Comparison of ENCODE assay signal across 11 mouse cellular contexts in the genomic region with DNA sequence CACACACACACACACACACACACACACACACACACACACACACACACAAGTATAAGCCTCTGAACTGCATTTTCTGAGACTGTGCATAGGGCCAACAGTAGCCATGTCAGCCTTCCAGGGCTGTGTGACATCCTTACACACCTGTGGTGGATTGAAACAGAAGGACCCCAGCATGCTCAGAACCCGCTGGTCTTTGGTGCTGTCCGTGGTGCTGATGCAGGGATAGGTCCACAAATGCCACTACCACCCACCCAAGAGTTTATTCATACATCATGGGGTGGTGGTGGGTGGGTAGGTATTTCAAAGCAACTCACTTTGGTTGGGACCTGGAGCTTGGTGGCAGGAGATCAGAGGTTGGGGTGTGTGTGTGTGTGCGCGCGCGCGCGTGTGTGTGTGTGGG. TPM values are rescaled to one million over a fixed set of nuclear protein-coding genes. Genes with fewer than 3 reads are reported as not detected.
DNase-seq lines count a peak whose midpoint lies in the region; ATAC-seq and TF ChIP-seq lines count a peak whose summit lies in the region.
"Had no signal": no experiment of that assay in that cellular context is flagged by ENCODE, and none has a peak within 500 bp of the region (broad histone marks: within the 10 kb centered on the region; RNA-seq: fewer than 3 reads in every experiment).

No protein-coding gene starts in this region.

- H3K9ac ChIP-seq in lung, embryonic 14.5 days = no peak overlapping the region
- H3K9ac ChIP-seq in kidney, embryonic 15.5 days = no peak overlapping the region
- H3K9ac ChIP-seq: forebrain, postnatal 0 days; liver, embryonic 14.5 days had no signal

- ATAC-seq in lung, embryonic 14.5 days (ENCODE audit: insufficient read depth) = no peak
- peak; percentile 62; the same call in 1 of the 2 replicates for ATAC-seq in megakaryocyte progenitor cell, adult 5-6 weeks (replicated peaks; ENCODE audit: poor library complexity)
- ATAC-seq in kidney, embryonic 15.5 days (replicated peaks; ENCODE audit: low FRiP score) = no peak
- ATAC-seq: forebrain, postnatal 0 days; hindbrain, embryonic 16.5 days had no signal

- no peak for TF ChIP-seq POLR2A in lung, adult 2 months (IDR thresholded peaks at IDR 0.05; ENCODE audit: borderline replicate concordance, extremely low read depth, low read depth, low read length)

- no peak overlapping the region for H3K4me2 ChIP-seq in lung, embryonic 14.5 days
- no peak overlapping the region for H3K4me2 ChIP-seq in kidney, embryonic 15.5 days

- TF ChIP-seq CTCF in lung, embryonic 14.5 days (IDR thresholded peaks at IDR 0.05; ENCODE audit: low read depth) = no peak
- no peak for TF ChIP-seq CTCF in lung, adult 2 months (IDR thresholded peaks at IDR 0.05; ENCODE audit: insufficient read depth, low read length)

- no peak overlapping the region for H3K4me3 ChIP-seq in lung, embryonic 14.5 days (ENCODE audit: low read depth, low read length)
- no peak overlapping the region for H3K4me3 ChIP-seq in lung, adult 2 months (replicated peaks; ENCODE audit: extremely low read depth, low read depth, low read length)
- no peak overlapping the region for H3K4me3 ChIP-seq in kidney, embryonic 15.5 days (replicated peaks)

- no peak overlapping the region for H3K27ac ChIP-seq in lung, embryonic 14.5 days (ENCODE audit: low read depth)
- no peak overlapping the region for H3K27ac ChIP-seq in kidney, embryonic 15.5 days
- H3K27ac ChIP-seq: liver, embryonic 14.5 days had no signal

- no peaks in the 10 kb centered on the region for H3K4me1 ChIP-seq in lung, embryonic 14.5 days (ENCODE audit: insufficient read depth)
- H3K4me1 ChIP-seq in lung, adult 2 months (ENCODE audit: control insufficient read depth, insufficient read depth, low read length) = no peaks in the 10 kb centered on the region
- H3K4me1 ChIP-seq in kidney, embryonic 15.5 days = peaks cover 10% of the 10 kb centered on the region

- H3K9me3 ChIP-seq in lung, embryonic 14.5 days (ENCODE audit: low read depth, low read length) = no peaks in the 10 kb centered on the region
- no peaks in the 10 kb centered on the region for H3K9me3 ChIP-seq in kidney, embryonic 15.5 days (replicated peaks)

- no peaks in the 10 kb centered on the region for H3K36me3 ChIP-seq in lung, embryonic 14.5 days (ENCODE audit: insufficient read depth)
- no peaks in the 10 kb centered on the region for H3K36me3 ChIP-seq in kidney, embryonic 15.5 days

- peak; percentile 68 for DNase-seq in adrenal gland, postnatal 14 days
- no peak for DNase-seq in adrenal gland, adult 18-20 months (ENCODE audit: low spot score in 2 of 2)
- DNase-seq in lung, embryonic 14.5 days = peak; percentile 87
- DNase-seq in lung, adult 2 months = no peak
- DNase-seq in c-Kit-positive CD71-negative TER-119-negative erythroid progenitor cells, embryonic 14.5 days (ENCODE audit: low read depth) = peak; percentile 34
- DNase-seq in frontal cortex, postnatal 10 days (ENCODE audit: low spot score in 2 of 2) = no peak
- DNase-seq: forebrain, postnatal 0 days had no signal

- H3K27me3 ChIP-seq in lung, embryonic 14.5 days (ENCODE audit: insufficient read depth, low read length) = peaks cover 79% of the 10 kb centered on the region
- peaks cover 96% of the 10 kb centered on the region for H3K27me3 ChIP-seq in kidney, embryonic 15.5 days

- WGBS in lung, embryonic 14.5 days = 9% methylated on average over 8 of the region's 8 CpGs
- under 1% methylated on average over 7 of the region's 8 CpGs for WGBS in lung, adult 2 months
- WGBS in kidney, embryonic 15.5 days = 0% methylated on average over 8 of the region's 8 CpGs

RNA-seq across cellular contexts. Expression of gene Cryba2, which starts 1.4 kb away (rescaled TPM):
- 0.44 and 1.2 TPM in 2 replicates for total RNA-seq in adrenal gland, postnatal 14 days (2021)
- under 1 TPM; 0.58 to 0.76 TPM for total RNA-seq in adrenal gland, adult 18-20 months (2021)
- polyA plus RNA-seq in lung, embryonic 14.5 days (2014; fragmentation: Nextera tagmentation; extraction: Ambion mirVana) = not detected in 2 replicates
- not detected in 2 replicates for polyA plus RNA-seq in lung, adult 2 months (2012; rRNA removed)
- not detected in 2 replicates for total RNA-seq in megakaryocyte progenitor cell, adult 5-6 weeks (2015)
- total RNA-seq in megakaryocyte progenitor cell, adult 5-6 weeks (2017) = not detected in 2 replicates
- not detected in 2 replicates for polyA plus RNA-seq in kidney, embryonic 15.5 days (2015; fragmentation: Nextera tagmentation; extraction: Ambion mirVana)
- total RNA-seq: forebrain, postnatal 0 days had no signal
- polyA plus RNA-seq: forebrain, postnatal 0 days; liver, embryonic 14.5 days had no signal

RNA-seq across cellular contexts. Expression of gene Fev, which starts 6.3 kb away (rescaled TPM):
- total RNA-seq in adrenal gland, postnatal 14 days (2021) = 1.0 and 1.8 TPM in 2 replicates
- total RNA-seq in adrenal gland, adult 18-20 months (2021) = 1 to 10 TPM in 1 of 2 experiments, under 1 TPM in 1; 0.96 to 1.2 TPM
- not detected in 2 replicates for polyA plus RNA-seq in lung, embryonic 14.5 days (2014; fragmentation: Nextera tagmentation; extraction: Ambion mirVana)
- not detected in 2 replicates for polyA plus RNA-seq in lung, adult 2 months (2012; rRNA removed)
- total RNA-seq in megakaryocyte progenitor cell, adult 5-6 weeks (2015) = not detected in 2 replicates
- total RNA-seq in megakaryocyte progenitor cell, adult 5-6 weeks (2017) = not detected in 2 replicates
- 0.53 and 0.67 TPM in 2 replicates for polyA plus RNA-seq in kidney, embryonic 15.5 days (2015; fragmentation: Nextera tagmentation; extraction: Ambion mirVana)
- total RNA-seq: forebrain, postnatal 0 days had no signal
- polyA plus RNA-seq: forebrain, postnatal 0 days had no signal

RNA-seq across cellular contexts. Expression of gene Cdk5r2, which starts 36.8 kb away (rescaled TPM):
- 4.1 and 5.8 TPM in 2 replicates for total RNA-seq in adrenal gland, postnatal 14 days (2021)
- total RNA-seq in adrenal gland, adult 18-20 months (2021) = 1 to 10 TPM; 4.1 to 4.8 TPM
- polyA plus RNA-seq in lung, embryonic 14.5 days (2014; fragmentation: Nextera tagmentation; extraction: Ambion mirVana) = not detected in 2 replicates
- polyA plus RNA-seq in lung, adult 2 months (2012; rRNA removed) = 0.08 and 0.09 TPM in 2 replicates
- not detected in 2 replicates for total RNA-seq in megakaryocyte progenitor cell, adult 5-6 weeks (2015)
- total RNA-seq in megakaryocyte progenitor cell, adult 5-6 weeks (2017) = not detected in 2 replicates
- polyA plus RNA-seq in kidney, embryonic 15.5 days (2015; fragmentation: Nextera tagmentation; extraction: Ambion mirVana) = 0.05 TPM in 1 of 2 replicates, not detected in the other

RNA-seq across cellular contexts. Expression of gene Cfap65, which starts 43.9 kb away (rescaled TPM):
- total RNA-seq in adrenal gland, postnatal 14 days (2021) = not detected in 2 replicates
- not detected for total RNA-seq in adrenal gland, adult 18-20 months (2021)
- polyA plus RNA-seq in lung, embryonic 14.5 days (2014; fragmentation: Nextera tagmentation; extraction: Ambion mirVana) = 0.05 and 0.14 TPM in 2 replicates
- 23.0 and 27.7 TPM in 2 replicates for polyA plus RNA-seq in lung, adult 2 months (2012; rRNA removed)
- total RNA-seq in megakaryocyte progenitor cell, adult 5-6 weeks (2015) = not detected in 2 replicates
- total RNA-seq in megakaryocyte progenitor cell, adult 5-6 weeks (2017) = not detected in 2 replicates
- polyA plus RNA-seq in kidney, embryonic 15.5 days (2015; fragmentation: Nextera tagmentation; extraction: Ambion mirVana) = 0.03 TPM in 1 of 2 replicates, not detected in the other

RNA-seq across cellular contexts. Expression of gene Ihh, which starts 60.0 kb away (rescaled TPM):
- total RNA-seq in adrenal gland, postnatal 14 days (2021) = 0.22 TPM in 1 of 2 replicates, not detected in the other
- total RNA-seq in adrenal gland, adult 18-20 months (2021) = under 1 TPM; 0.13 to 0.20 TPM
- polyA plus RNA-seq in lung, embryonic 14.5 days (2014; fragmentation: Nextera tagmentation; extraction: Ambion mirVana) = 0.12 and 0.14 TPM in 2 replicates
- 0.54 and 1.2 TPM in 2 replicates for polyA plus RNA-seq in lung, adult 2 months (2012; rRNA removed)
- 0.07 TPM in 1 of 2 replicates, not detected in the other for total RNA-seq in megakaryocyte progenitor cell, adult 5-6 weeks (2015)
- not detected in 2 replicates for total RNA-seq in megakaryocyte progenitor cell, adult 5-6 weeks (2017)
- polyA plus RNA-seq in kidney, embryonic 15.5 days (2015; fragmentation: Nextera tagmentation; extraction: Ambion mirVana) = 2.2 and 2.9 TPM in 2 replicates

Comparison
In these comparisons a context has a peak if more than half of its experiments do, and no peak if none do; other contexts are left out.
1. DNase-seq: peak in adrenal gland, postnatal 14 days (single experiment), lung, embryonic 14.5 days (single experiment) and c-Kit-positive CD71-negative TER-119-negative erythroid progenitor cells, embryonic 14.5 days (single experiment); none in adrenal gland, adult 18-20 months (0 of 2), lung, adult 2 months (single experiment) and frontal cortex, postnatal 10 days (0 of 2).